Mouse (Mus musculus) lung, embryonic 16.5 days (tissue): Measurements from ENCODE around the gene Slc12a8. TPM values are rescaled to one million over a fixed set of nuclear protein-coding genes. Genes with fewer than 3 reads are reported as not detected.
A peak's percentile ranks its signal among the peaks of the same experiment; 100 is the strongest.

ENCODE experiments used
- ATAC-seq: fragments of 200-750 bp; cut with Nextera tagmentation; 2 replicates; pipeline ENCODE4 v1.8.0; 2017; ENCODE audit warnings: low read depth, mild to moderate bottlenecking, moderate library complexity
- H3K27ac ChIP-seq: fragments of 300-500 bp; sonication (generic); 2 replicates; pipeline ENCODE4 v1.5.1; 2014; ENCODE audit warnings: mild to moderate bottlenecking, control low read depth, low read length
- H3K27me3 ChIP-seq: fragments of 300-500 bp; sonication (generic); 2 replicates; pipeline ENCODE4 v1.6.1; 2014; ENCODE audit warnings: low read depth, low read length, mixed read lengths; ENCODE audit not compliant: control insufficient read depth, insufficient read depth
- H3K36me3 ChIP-seq: fragments of 300-500 bp; sonication (generic); 2 replicates; pipeline ENCODE4 v1.6.1; 2014; ENCODE audit warnings: low read length; ENCODE audit not compliant: control insufficient read depth, insufficient read depth
- H3K4me1 ChIP-seq: fragments of 300-500 bp; sonication (generic); replicated peaks from 2 replicates; pipeline ENCODE4 v1.6.1; 2014; ENCODE audit warnings: low read length, mixed read lengths; ENCODE audit not compliant: control insufficient read depth, insufficient read depth
- H3K4me2 ChIP-seq: fragments of 300-500 bp; sonication (generic); 2 replicates; pipeline ENCODE4 v1.6.1; 2014; ENCODE audit warnings: low read depth, low read length, control low read depth
- H3K4me3 ChIP-seq: fragments of 300-500 bp; sonication (generic); 2 replicates; pipeline ENCODE4 v1.5.1; 2014; ENCODE audit warnings: mild to moderate bottlenecking, low read length, control low read depth
- H3K9ac ChIP-seq: fragments of 300-500 bp; sonication (generic); 2 replicates; pipeline ENCODE4 v1.6.1; 2014; ENCODE audit warnings: low read length, control low read depth
- H3K9me3 ChIP-seq: fragments of 300-500 bp; sonication (generic); 2 replicates; pipeline ENCODE4 v1.6.1; 2016; ENCODE audit warnings: low read length; ENCODE audit not compliant: control insufficient read depth
- WGBS: fragments of 180-500 bp; shearing (Covaris S2); extraction: QIAGEN DNeasy Blood & Tissue Kit; methylation state at CpG from one replicate; pipeline ENCODE4 v1.1.7; 2014; 5-methylcytosine and 5-hydroxymethylcytosine counted together
- polyA plus RNA-seq: library from polyadenylated mRNA; unstranded; fragments of >200 nt; fragmentation: Nextera tagmentation; extraction: Ambion mirVana; gene quantifications from 2 replicates; pipeline ENCODE4 v1.2.1, GENCODE M21; 2015

Slc12a8 gene
- polyA plus RNA-seq, 1 experiment from 2014 or later, result 0.39 TPM

DNA sequence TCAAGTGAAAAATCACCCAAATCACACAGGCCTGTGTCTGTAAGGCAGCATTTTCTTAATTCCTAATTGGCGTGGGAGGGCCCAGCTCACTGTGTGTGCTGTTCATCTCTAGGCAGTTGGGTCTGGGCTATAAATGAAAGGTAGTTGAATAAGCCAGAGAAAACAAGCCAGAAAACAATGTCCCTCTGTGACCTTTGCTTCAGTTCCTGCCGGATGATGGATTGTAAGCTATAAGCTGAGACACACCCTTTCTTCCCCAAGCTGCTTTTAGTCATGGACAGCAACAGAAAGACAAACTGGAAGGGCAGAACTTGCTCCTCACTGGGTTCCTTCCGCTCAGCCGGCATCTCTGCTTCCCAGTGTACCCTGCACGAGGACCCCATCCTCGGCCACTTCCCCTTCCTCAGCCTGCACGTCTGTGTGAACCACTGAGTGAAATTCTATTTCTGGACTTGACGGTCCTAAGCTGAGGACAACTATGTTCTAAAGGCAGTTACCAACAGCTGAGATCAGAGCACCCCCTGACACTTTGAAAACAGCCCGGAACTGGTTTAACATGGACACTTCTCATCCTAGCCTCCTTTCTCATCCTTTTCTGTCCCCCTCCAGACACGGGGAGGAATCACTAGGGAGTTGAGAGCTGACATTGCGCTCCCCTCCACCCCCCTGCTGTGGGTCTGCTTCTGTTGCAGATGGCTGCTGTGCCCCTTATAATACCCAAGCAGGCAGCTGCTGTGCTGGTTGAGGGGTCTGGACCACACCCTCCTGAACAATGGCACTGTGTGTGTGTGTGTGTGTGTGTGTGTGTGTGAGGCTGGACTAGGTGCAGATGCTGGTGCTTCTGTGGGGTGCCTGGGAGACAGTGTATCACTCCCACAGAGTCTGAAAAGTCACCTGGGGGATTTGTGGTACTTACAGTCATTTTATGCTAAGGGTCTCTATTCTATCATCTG is 12.7 kb downstream of the Slc12a8 start:
- H3K4me2 ChIP-seq, result no peak overlapping the region
- H3K4me3 ChIP-seq, result no peak overlapping the region
- H3K9ac ChIP-seq, result no peak overlapping the region
- WGBS, result 53% methylated on average over 11 of the region's 11 CpGs
- peak; percentile 28 for ATAC-seq
- peaks cover 2% of the 10 kb centered on the region; the same call in 1 of the 2 replicates for H3K4me1 ChIP-seq
- H3K27ac ChIP-seq, result peak overlapping the region; percentile 44; the same call in 1 of the 2 replicates
- H3K27me3 ChIP-seq, result no peaks in the 10 kb centered on the region
- H3K36me3 ChIP-seq, result no peaks in the 10 kb centered on the region
- H3K9me3 ChIP-seq, result peaks cover 3% of the 10 kb centered on the region; the same call in 1 of the 2 replicates

DNA sequence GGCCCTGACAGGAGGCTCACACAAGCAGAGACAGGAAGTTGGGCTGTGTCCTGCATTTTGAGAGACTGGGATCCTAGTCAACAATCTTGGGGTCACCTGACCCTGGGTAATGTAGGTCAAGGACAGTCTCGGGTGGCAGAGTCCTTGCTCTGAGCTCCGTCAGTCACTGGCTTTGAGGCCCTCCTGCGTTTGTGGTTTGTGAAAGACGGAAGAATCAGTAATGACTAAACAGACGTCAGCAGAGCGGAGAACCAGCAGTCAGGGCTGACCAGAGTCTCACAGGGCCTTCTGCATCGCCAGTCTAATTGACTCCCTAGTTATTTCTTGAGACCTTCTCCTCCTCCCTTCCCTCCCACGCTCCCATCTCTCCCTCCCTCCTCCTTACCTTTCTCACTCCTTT is 14.1 kb downstream of the Slc12a8 start:
- peaks cover 2% of the 10 kb centered on the region; the same call in 1 of the 2 replicates for H3K4me1 ChIP-seq
- H3K9ac ChIP-seq, result no peak overlapping the region
- H3K36me3 ChIP-seq, result no peaks in the 10 kb centered on the region
- peaks cover 3% of the 10 kb centered on the region; the same call in 1 of the 2 replicates for H3K9me3 ChIP-seq
- 68% methylated on average over 8 of the region's 8 CpGs for WGBS
- H3K4me2 ChIP-seq, result no peak overlapping the region
- H3K4me3 ChIP-seq, result no peak overlapping the region
- no peak overlapping the region for H3K27ac ChIP-seq
- no peaks in the 10 kb centered on the region for H3K27me3 ChIP-seq
- ATAC-seq, result no peak

DNA sequence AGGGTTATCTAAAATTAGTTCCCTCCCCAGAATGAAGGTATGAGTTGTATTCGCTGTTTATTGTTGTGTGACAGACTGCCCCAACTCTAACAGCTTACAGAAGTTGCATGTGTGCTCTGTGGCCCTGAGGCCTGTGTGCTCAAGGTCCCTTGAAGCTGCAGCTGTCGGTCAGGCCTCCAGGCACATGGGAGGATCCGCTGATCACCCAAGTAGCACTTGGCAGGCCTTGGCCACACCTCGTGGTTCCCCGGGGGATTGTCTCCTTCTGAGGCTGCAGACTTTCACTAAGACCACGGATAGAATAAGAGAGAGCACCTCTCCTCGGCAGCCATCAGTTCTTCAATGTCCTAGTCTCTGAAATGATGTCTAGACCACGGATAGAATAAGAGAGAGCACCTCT is 19.3 kb downstream of the Slc12a8 start:
- H3K27ac ChIP-seq, result no peak overlapping the region
- no peaks in the 10 kb centered on the region for H3K4me1 ChIP-seq
- no peaks in the 10 kb centered on the region for H3K9me3 ChIP-seq
- no peak overlapping the region for H3K9ac ChIP-seq
- no peak overlapping the region for H3K4me2 ChIP-seq
- WGBS, result 70% methylated on average over 8 of the region's 8 CpGs
- no peaks in the 10 kb centered on the region for H3K36me3 ChIP-seq
- H3K27me3 ChIP-seq, result no peaks in the 10 kb centered on the region
- H3K4me3 ChIP-seq, result no peak overlapping the region
- ATAC-seq, result no peak

GRCm38 (mm10) chr16:33537499-33538225 is 20.5 kb downstream of the Slc12a8 start:
- Histone ChIP-seq H3K4me2 (no peak overlapping the region), H3K4me1 (no peaks in the 10 kb centered on the region)

GRCm38 (mm10) chr16:33544346-33544745 is 27.2 kb downstream of the Slc12a8 start:
- no peaks in the 10 kb centered on the region for H3K36me3 ChIP-seq
- H3K9me3 ChIP-seq, result no peaks in the 10 kb centered on the region
- no peak overlapping the region for H3K27ac ChIP-seq
- H3K4me3 ChIP-seq, result no peak overlapping the region
- no peak overlapping the region for H3K9ac ChIP-seq
- ATAC-seq, result no peak
- 81% methylated on average over 2 of the region's 2 CpGs for WGBS
- no peaks in the 10 kb centered on the region for H3K27me3 ChIP-seq
- no peak overlapping the region for H3K4me2 ChIP-seq
- no peaks in the 10 kb centered on the region for H3K4me1 ChIP-seq

More at GRCm38 (mm10) chr16:33537499-33538225, 20.5 kb downstream of the Slc12a8 start:
- no peak for ATAC-seq
- no peaks in the 10 kb centered on the region for H3K36me3 ChIP-seq
- no peaks in the 10 kb centered on the region for H3K9me3 ChIP-seq
- no peak overlapping the region for H3K9ac ChIP-seq
- no peaks in the 10 kb centered on the region for H3K27me3 ChIP-seq
- WGBS, result 62% methylated on average over 21 of the region's 21 CpGs
- no peak overlapping the region for H3K4me3 ChIP-seq
- no peak overlapping the region for H3K27ac ChIP-seq

DNA sequence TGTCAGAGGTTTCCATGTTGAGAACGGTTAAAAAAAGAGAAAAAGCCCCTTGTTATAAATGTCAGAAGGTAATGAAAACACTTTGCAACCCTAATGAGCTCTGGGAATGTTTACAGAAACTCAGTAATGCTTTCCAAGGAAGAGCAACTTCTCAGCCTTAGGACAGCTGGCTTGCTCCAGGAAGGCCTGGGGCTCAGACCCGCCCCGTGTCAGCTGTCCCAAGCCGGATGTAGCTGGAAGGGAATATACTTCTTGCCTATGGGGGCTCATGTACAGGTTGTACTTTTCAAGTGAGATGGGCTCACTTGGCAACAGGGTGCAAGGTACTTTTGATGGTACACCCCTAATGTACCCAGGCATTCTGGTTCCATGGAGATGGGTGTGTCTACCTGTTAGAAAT is 28.4 kb downstream of the Slc12a8 start:
- Histone ChIP-seq H3K27ac (no peak overlapping the region), H3K36me3 (no peaks in the 10 kb centered on the region), H3K9me3 (no peaks in the 10 kb centered on the region), H3K4me3 (no peak overlapping the region), H3K27me3 (no peaks in the 10 kb centered on the region), H3K4me2 (no peak overlapping the region), H3K4me1 (no peaks in the 10 kb centered on the region), H3K9ac (no peak overlapping the region)
- 53% methylated on average over 4 of the region's 4 CpGs for WGBS
- no peak for ATAC-seq

DNA sequence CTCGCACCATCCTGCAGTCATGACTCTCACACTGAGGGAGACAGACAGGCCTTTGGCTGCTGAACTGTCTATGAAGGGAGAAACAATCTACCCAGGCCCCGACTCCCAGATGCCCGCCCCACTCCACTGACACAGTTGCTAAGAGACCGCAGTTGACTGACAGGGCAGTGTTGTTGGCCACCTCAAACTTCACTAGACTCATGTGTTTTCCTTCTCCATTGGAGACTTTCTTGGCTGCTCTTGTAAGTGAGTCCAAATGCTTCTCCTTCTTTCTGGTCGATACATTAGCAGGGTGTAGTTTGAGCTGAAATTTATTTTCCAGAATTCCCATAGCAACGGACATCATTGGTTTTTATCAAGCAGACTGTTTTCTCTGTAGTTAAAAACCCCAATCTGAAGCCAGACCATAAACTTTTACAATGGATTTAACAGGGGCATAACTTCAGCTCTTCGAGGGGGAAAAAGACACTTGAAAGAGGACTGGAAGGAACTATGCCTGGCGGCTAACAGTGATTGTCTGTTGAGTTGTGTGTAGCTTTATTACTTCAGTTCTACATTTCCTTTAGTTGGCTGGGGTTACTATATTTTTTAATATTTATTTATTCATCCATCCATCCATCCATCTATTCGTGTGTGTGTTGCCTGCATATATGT is 36.7 kb downstream of the Slc12a8 start:
- no peak overlapping the region for H3K27ac ChIP-seq
- no peaks in the 10 kb centered on the region for H3K4me1 ChIP-seq
- 67% methylated on average over 9 of the region's 9 CpGs for WGBS
- H3K9me3 ChIP-seq, result no peaks in the 10 kb centered on the region
- H3K36me3 ChIP-seq, result no peaks in the 10 kb centered on the region
- no peak for ATAC-seq
- H3K4me2 ChIP-seq, result no peak overlapping the region
- H3K9ac ChIP-seq, result no peak overlapping the region
- H3K27me3 ChIP-seq, result no peaks in the 10 kb centered on the region
- no peak overlapping the region for H3K4me3 ChIP-seq

DNA sequence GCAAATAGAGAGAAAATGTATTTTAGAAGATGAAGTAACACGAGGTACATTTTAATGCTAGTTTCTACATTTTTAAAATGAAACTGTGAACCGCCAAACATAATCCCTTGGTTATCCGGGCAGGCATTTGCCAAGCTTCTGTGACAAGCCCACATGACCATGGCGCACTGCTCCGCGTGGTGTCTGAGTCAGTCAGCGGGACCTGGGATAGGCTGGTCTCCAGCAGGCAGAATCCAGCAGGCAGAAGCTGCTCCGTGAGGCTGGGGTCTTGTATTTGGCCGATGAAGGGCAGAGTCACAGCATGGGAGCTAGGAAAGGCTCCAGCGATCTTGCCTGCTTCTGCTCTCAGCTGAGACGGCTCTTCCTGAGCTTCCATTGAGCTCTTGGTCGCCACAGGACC is 41.0 kb downstream of the Slc12a8 start:
- Histone ChIP-seq H3K9me3 (no peaks in the 10 kb centered on the region), H3K27me3 (no peaks in the 10 kb centered on the region), H3K4me3 (no peak overlapping the region), H3K4me2 (no peak overlapping the region), H3K36me3 (no peaks in the 10 kb centered on the region), H3K4me1 (peaks cover 10% of the 10 kb centered on the region; the same call in 1 of the 2 replicates), H3K9ac (no peak overlapping the region), H3K27ac (no peak overlapping the region)
- ATAC-seq, result no peak
- 82% methylated on average over 12 of the region's 12 CpGs for WGBS

DNA sequence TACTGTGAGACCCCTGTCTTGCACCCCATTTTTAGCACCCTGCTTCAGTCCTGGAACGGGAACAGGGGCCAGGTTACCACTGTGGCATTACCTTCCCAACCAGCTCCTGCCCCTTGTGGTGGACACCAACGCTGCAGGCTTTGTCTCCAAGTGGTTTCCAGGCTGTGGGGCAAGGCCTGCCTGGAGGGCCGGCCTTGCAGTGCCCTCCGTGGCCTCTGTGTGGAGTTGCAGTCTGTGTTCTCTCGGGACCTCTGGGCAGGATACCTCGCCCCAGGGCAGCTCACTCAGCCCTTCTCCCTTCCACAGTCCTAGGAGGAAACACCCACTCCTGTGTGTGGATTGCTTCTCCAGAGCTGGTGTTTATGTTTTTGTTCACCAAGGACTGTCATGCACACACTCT is 43.2 kb downstream of the Slc12a8 start:
- Histone ChIP-seq H3K4me2 (0 out of 2 replicates have a peak overlapping the region, but pooled peaks have one; percentile 23), H3K27ac (peak overlapping the region; percentile 47; the same call in 1 of the 2 replicates), H3K36me3 (no peaks in the 10 kb centered on the region), H3K4me3 (no peak overlapping the region), H3K9me3 (no peaks in the 10 kb centered on the region), H3K9ac (peak overlapping the region; percentile 45), H3K27me3 (no peaks in the 10 kb centered on the region), H3K4me1 (peaks cover 20% of the 10 kb centered on the region)
- 2% methylated on average over 6 of the region's 6 CpGs for WGBS
- ATAC-seq, result peak; percentile 92
